Mouse (Mus musculus) midbrain, postnatal 0 days (tissue): ENCODE measurements around the gene Prmt8. TPM values are rescaled to one million over a fixed set of nuclear protein-coding genes. Genes with fewer than 3 reads are reported as not detected.

Experiments used
- ATAC-seq: fragments of 200-750 bp; cut with Nextera tagmentation; 2 replicates; pipeline ENCODE4 v1.8.0; 2017; ENCODE audit warnings: moderate number of reproducible peaks, mild to moderate bottlenecking, moderate TSS enrichment, moderate library complexity; ENCODE audit not compliant: low FRiP score
- DNase-seq: peaks from one replicate; pipeline ENCODE4 v3.0.0-alpha.2; 2015; ENCODE audit warnings: low spot score
- H3K27ac ChIP-seq: fragments of 300-500 bp; sonication (generic); 2 replicates; pipeline ENCODE4 v1.5.1; 2014; ENCODE audit warnings: low read depth, mild to moderate bottlenecking, low read length, mixed read lengths
- H3K27me3 ChIP-seq: fragments of 300-500 bp; sonication (generic); 2 replicates; pipeline ENCODE4 v1.6.1; 2014; ENCODE audit warnings: low read length, control low read depth, mixed read lengths; ENCODE audit not compliant: insufficient read depth
- H3K36me3 ChIP-seq: fragments of 300-500 bp; sonication (generic); 2 replicates; pipeline ENCODE4 v1.6.1; 2014; ENCODE audit warnings: low read length, control low read depth, mixed read lengths; ENCODE audit not compliant: insufficient read depth
- H3K4me1 ChIP-seq: fragments of 300-500 bp; sonication (generic); 2 replicates; pipeline ENCODE4 v1.6.1; 2014; ENCODE audit warnings: mild to moderate bottlenecking, control low read depth, antibody characterized with exemption, low read length, mixed read lengths; ENCODE audit not compliant: insufficient read depth
- H3K4me2 ChIP-seq: fragments of 300-500 bp; sonication (generic); 2 replicates; pipeline ENCODE4 v1.6.1; 2014; ENCODE audit warnings: low read depth, mild to moderate bottlenecking, low read length, mixed read lengths; ENCODE audit not compliant: poor library complexity, severe bottlenecking
- H3K4me3 ChIP-seq: fragments of 300-500 bp; sonication (generic); 2 replicates; pipeline ENCODE4 v1.5.1; 2014; ENCODE audit warnings: low read depth, mild to moderate bottlenecking, low read length, moderate library complexity
- H3K9ac ChIP-seq: fragments of 300-500 bp; sonication (generic); replicated peaks from 2 replicates; pipeline ENCODE4 v1.6.1; 2014; ENCODE audit warnings: mild to moderate bottlenecking, low read length, moderate library complexity, mixed read lengths; ENCODE audit not compliant: poor library complexity, severe bottlenecking
- H3K9me3 ChIP-seq: fragments of 300-500 bp; sonication (generic); 2 replicates; pipeline ENCODE4 v1.6.1; 2016; ENCODE audit warnings: low read length, control low read depth
- CTCF ChIP-seq: IDR thresholded peaks from 2 replicates; pipeline ENCODE4 v1.5.1; 2016; ENCODE audit warnings: antibody characterized with exemption, mild to moderate bottlenecking
- WGBS: fragments of 180-500 bp; shearing (Covaris S2); extraction: QIAGEN DNeasy Blood & Tissue Kit; methylation state at CpG from one replicate; pipeline ENCODE4 v1.1.7; 2014; 5-methylcytosine and 5-hydroxymethylcytosine counted together
- polyA plus RNA-seq: library from polyadenylated mRNA; unstranded; fragments of >200 nt; fragmentation: Nextera tagmentation; extraction: Ambion mirVana; gene quantifications from 2 replicates; pipeline ENCODE4 v1.2.1, GENCODE M21; 2015
- total RNA-seq: library from RNA; depleted of rRNA; stranded (reverse); fragments of >200 nt; gene quantifications from 2 replicates; pipeline ENCODE4 v1.2.3, GENCODE M21; 2014

Prmt8 gene
- total and polyA plus RNA-seq, 2 experiments from 2014 or later, result 29.3 to 30.7 TPM

DNA sequence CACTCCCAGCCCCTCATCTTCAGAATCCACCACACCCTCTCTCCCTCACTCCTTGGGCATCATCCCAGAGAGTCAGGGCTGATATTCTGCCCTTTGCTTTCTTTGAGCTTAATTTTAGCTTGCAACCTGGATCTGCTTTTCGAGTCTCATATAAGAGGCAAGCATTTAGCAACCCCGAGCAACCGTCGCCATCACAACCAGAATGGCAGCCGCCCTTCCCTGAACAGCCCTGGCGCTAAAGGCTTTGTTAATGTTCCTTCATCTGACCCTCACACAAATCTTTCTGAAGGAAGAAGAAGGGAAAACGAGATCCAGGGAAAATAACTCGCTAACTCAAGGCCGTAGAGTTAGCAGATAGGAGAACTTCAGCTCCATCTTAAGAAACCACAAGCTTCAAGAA is 17.8 kb downstream of the Prmt8 start:
- H3K9ac ChIP-seq, result no peak overlapping the region
- no peaks in the 10 kb centered on the region for H3K9me3 ChIP-seq
- H3K27me3 ChIP-seq, result no peaks in the 10 kb centered on the region
- H3K4me2 ChIP-seq, result no peak overlapping the region
- H3K27ac ChIP-seq, result no peak overlapping the region
- no peak for TF ChIP-seq CTCF
- no peak for ATAC-seq
- no peak overlapping the region for H3K4me3 ChIP-seq
- WGBS, result 48% methylated on average over 9 of the region's 9 CpGs
- no peak for DNase-seq
- H3K36me3 ChIP-seq, result no peaks in the 10 kb centered on the region
- H3K4me1 ChIP-seq, result no peaks in the 10 kb centered on the region; the same call in 1 of the 2 replicates

DNA sequence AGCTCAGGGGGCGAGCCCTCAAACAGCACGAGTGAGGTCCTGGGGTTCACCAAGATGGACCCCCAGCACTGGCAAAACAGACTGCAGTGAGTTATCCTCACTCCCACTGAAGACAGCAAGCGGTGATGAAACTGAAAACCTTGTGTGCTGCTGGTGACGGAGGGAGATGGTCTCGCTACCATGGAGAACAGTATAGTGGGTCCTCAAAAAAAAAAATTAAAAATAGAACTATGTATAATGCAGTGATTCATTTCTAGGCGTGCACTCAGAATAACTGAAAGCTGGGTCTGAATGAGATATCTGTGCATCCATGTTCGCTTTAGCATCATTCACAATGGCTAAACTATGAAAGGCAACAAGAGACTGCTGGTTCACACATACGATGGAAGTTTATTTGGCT is 20.5 kb downstream of the Prmt8 start:
- no peak overlapping the region for H3K4me3 ChIP-seq
- DNase-seq (no peak), ATAC-seq (no peak)
- H3K9me3 ChIP-seq, result no peaks in the 10 kb centered on the region
- WGBS, result 85% methylated on average over 8 of the region's 8 CpGs
- no peak overlapping the region for H3K27ac ChIP-seq
- H3K4me1 ChIP-seq, result no peaks in the 10 kb centered on the region; the same call in 1 of the 2 replicates
- H3K4me2 ChIP-seq, result no peak overlapping the region
- no peak overlapping the region for H3K9ac ChIP-seq
- H3K27me3 ChIP-seq, result no peaks in the 10 kb centered on the region
- TF ChIP-seq CTCF, result no peak
- no peaks in the 10 kb centered on the region for H3K36me3 ChIP-seq

DNA sequence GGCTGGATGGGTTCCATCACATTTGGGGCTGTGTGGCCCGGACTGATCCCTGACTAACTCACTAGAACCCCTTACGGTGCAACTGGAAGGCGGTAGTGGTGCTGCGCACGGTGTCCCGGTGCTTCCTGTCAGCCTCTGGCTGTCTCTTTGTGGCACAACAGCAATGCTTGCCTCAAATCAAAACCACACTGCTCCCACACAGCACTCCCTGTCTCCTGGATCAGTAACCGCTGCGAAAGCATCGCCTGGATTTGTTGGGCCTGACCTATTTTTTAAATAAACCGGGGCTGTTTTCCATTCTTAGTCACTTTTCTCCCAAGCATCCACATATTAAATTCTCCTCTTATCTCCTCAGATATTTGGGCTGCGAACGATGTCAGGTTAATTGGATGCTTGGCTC is 27.0 kb downstream of the Prmt8 start:
- WGBS, result 71% methylated on average over 12 of the region's 12 CpGs
- TF ChIP-seq CTCF, result no peak
- no peaks in the 10 kb centered on the region for H3K36me3 ChIP-seq
- peak overlapping the region; percentile 39; the same call in 1 of the 2 replicates for H3K27ac ChIP-seq
- H3K9me3 ChIP-seq, result no peaks in the 10 kb centered on the region
- DNase-seq, result no peak
- no peaks in the 10 kb centered on the region for H3K27me3 ChIP-seq
- H3K9ac ChIP-seq, result no peak overlapping the region
- no peak for ATAC-seq
- no peaks in the 10 kb centered on the region; the same call in 1 of the 2 replicates for H3K4me1 ChIP-seq
- no peak overlapping the region for H3K4me3 ChIP-seq
- H3K4me2 ChIP-seq, result no peak overlapping the region

DNA sequence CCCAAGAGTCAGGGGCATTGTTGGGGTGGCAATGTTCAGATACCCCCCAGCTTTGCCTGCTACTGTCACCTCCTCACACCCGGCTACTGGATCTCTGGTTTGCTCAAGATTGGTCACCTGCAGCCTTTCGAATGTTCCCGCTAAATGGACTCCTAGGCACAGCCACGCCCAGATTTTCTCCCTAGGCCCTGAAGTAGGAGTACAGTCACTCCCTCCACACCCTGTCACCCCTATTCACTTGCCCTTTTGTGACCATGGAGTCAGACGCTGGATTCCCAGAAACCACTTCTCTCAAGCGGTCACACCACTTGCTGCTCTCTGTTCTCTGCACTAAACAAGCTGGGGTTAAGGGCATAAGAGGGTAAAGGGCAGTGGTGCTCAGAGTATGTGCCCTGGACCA is 28.1 kb downstream of the Prmt8 start:
- ATAC-seq, result 0 out of 2 replicates have a peak, but pooled peaks have one; percentile 9
- H3K4me3 ChIP-seq, result no peak overlapping the region
- TF ChIP-seq CTCF, result no peak

DNA sequence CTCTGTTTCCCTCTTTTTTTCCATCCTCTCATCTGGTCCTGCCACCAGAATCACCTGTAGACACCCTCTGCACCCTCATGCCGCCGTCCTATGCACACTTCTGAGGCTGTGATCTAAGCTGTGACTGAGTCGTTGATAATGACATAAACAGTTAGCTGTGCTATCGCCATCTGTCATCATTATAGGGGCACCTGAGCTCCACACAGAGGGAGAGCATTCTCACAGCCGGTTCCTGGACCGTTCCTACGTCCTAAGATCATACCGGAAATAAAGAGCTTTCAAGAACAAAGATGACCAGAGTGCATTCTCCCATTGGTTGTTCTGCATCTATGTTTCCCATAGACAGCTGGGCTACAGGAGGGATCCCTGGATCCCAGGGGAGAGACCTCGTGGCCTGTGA is 28.6 kb downstream of the Prmt8 start:
- ATAC-seq (no peak), DNase-seq (peak; percentile 41)
- 70% methylated on average over 9 of the region's 9 CpGs for WGBS

More for the DNA sequence above, 28.1 kb downstream of the Prmt8 start:
- no peaks in the 10 kb centered on the region for H3K27me3 ChIP-seq
- DNase-seq, result no peak
- no peaks in the 10 kb centered on the region; the same call in 1 of the 2 replicates for H3K4me1 ChIP-seq
- H3K27ac ChIP-seq, result no peak overlapping the region
- no peaks in the 10 kb centered on the region for H3K36me3 ChIP-seq
- no peak overlapping the region for H3K9ac ChIP-seq
- H3K9me3 ChIP-seq, result no peaks in the 10 kb centered on the region
- no peak overlapping the region for H3K4me2 ChIP-seq
- WGBS, result 85% methylated on average over 6 of the region's 6 CpGs

DNA sequence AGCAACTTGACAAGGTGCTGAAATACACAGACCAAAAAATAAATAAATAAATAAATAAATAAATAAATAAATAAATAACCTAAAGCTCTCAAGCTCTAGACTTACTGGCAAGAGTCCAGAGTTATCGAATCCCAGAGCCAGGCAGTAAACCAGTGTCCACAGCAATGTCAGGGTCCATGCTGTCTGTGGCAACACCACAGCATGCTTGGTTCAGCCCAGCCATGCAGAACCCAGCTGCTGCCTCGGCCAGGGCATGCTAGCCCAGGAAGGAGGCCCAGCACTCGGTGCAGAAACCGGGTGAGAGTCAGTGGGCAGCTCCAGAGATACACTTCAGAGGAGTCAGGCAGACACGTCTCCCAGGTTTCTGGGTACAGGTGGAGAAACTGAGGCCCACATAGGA is 29.4 kb downstream of the Prmt8 start:
- WGBS, result 78% methylated on average over 5 of the region's 5 CpGs
- Histone ChIP-seq H3K9ac (no peak overlapping the region), H3K36me3 (no peaks in the 10 kb centered on the region), H3K4me1 (peaks cover 9% of the 10 kb centered on the region; the same call in 1 of the 2 replicates), H3K4me2 (no peak overlapping the region), H3K27me3 (no peaks in the 10 kb centered on the region), H3K9me3 (no peaks in the 10 kb centered on the region), H3K27ac (no peak overlapping the region), H3K4me3 (no peak overlapping the region)
- ATAC-seq (no peak), DNase-seq (no peak)
- TF ChIP-seq CTCF, result no peak

More for the DNA sequence above, 28.6 kb downstream of the Prmt8 start:
- peaks cover 2% of the 10 kb centered on the region; the same call in 1 of the 2 replicates for H3K4me1 ChIP-seq
- TF ChIP-seq CTCF, result no peak
- no peak overlapping the region for H3K27ac ChIP-seq
- H3K4me3 ChIP-seq, result no peak overlapping the region
- H3K9me3 ChIP-seq, result no peaks in the 10 kb centered on the region
- no peaks in the 10 kb centered on the region for H3K36me3 ChIP-seq
- no peak overlapping the region for H3K9ac ChIP-seq
- H3K27me3 ChIP-seq, result no peaks in the 10 kb centered on the region
- H3K4me2 ChIP-seq, result no peak overlapping the region
